Mouse (Mus musculus) heart, postnatal 0 days (tissue): ENCODE data around the gene Pou2f2. TPM values are rescaled to one million over a fixed set of nuclear protein-coding genes. Genes with fewer than 3 reads are reported as not detected.

Experiments used
- ATAC-seq: fragments of 200-750 bp; cut with Nextera tagmentation; 2 replicates; pipeline ENCODE4 v1.8.0; 2017; ENCODE audit warnings: low read depth, moderate number of reproducible peaks, moderate library complexity; ENCODE audit not compliant: insufficient read depth
- DNase-seq: peaks from one replicate; pipeline ENCODE4 v3.0.0-alpha.2; 2016; ENCODE audit warnings: low spot score
- H3K27ac ChIP-seq: fragments of 300-500 bp; sonication (generic); 2 replicates; pipeline ENCODE4 v1.5.1; 2014; ENCODE audit warnings: low read depth, mild to moderate bottlenecking
- H3K27me3 ChIP-seq: fragments of 300-500 bp; sonication (generic); 2 replicates; pipeline ENCODE4 v1.6.1; 2014; ENCODE audit warnings: low read length, mixed read lengths; ENCODE audit not compliant: control insufficient read depth, insufficient read depth
- H3K36me3 ChIP-seq: fragments of 300-500 bp; sonication (generic); replicated peaks from 2 replicates; pipeline ENCODE4 v1.6.1; 2014; ENCODE audit warnings: low read length, mixed read lengths; ENCODE audit not compliant: control insufficient read depth, insufficient read depth
- H3K4me1 ChIP-seq: fragments of 300-500 bp; sonication (generic); 2 replicates; pipeline ENCODE4 v1.6.1; 2014; ENCODE audit warnings: antibody characterized with exemption; ENCODE audit not compliant: control insufficient read depth, insufficient read depth
- H3K4me2 ChIP-seq: fragments of 300-500 bp; sonication (generic); 2 replicates; pipeline ENCODE4 v1.6.1; 2014; ENCODE audit warnings: low read depth, mild to moderate bottlenecking, low read length, moderate library complexity
- H3K4me3 ChIP-seq: fragments of 300-500 bp; sonication (generic); 2 replicates; pipeline ENCODE4 v1.5.1; 2014; ENCODE audit warnings: low read depth, low read length
- H3K9ac ChIP-seq: fragments of 300-500 bp; sonication (generic); replicated peaks from 2 replicates; pipeline ENCODE4 v1.6.1; 2014; ENCODE audit warnings: low read depth, low read length, mixed read lengths
- H3K9me3 ChIP-seq: fragments of 300-500 bp; sonication (generic); replicated peaks from 2 replicates; pipeline ENCODE4 v1.6.1; 2016; ENCODE audit warnings: low read length; ENCODE audit not compliant: control insufficient read depth
- CTCF ChIP-seq: IDR thresholded peaks from 2 replicates; pipeline ENCODE4 v1.5.1; 2016; ENCODE audit warnings: antibody characterized with exemption, control low read depth, low read depth
- EP300 ChIP-seq: IDR thresholded peaks from 2 replicates; pipeline ENCODE4 v1.6.1; 2016; ENCODE audit warnings: antibody characterized with exemption, low read depth
- WGBS: fragments of 180-500 bp; shearing (Covaris S2); extraction: QIAGEN DNeasy Blood & Tissue Kit; methylation state at CpG from one replicate; pipeline ENCODE4 v1.1.7; 2014; 5-methylcytosine and 5-hydroxymethylcytosine counted together
- polyA plus RNA-seq: library from polyadenylated mRNA; unstranded; fragments of >200 nt; fragmentation: Nextera tagmentation; extraction: Ambion mirVana; gene quantifications from 2 replicates; pipeline ENCODE4 v1.2.1, GENCODE M21; 2015
- total RNA-seq: library from RNA; depleted of rRNA; stranded (reverse); fragments of >200 nt; gene quantifications from 2 replicates; pipeline ENCODE4 v1.2.3, GENCODE M21; 2014; ENCODE audit warnings: low replicate concordance; rRNA removed

Pou2f2 gene
- total RNA-seq = under 0.01 and 0.15 TPM in 2 replicates
- polyA plus RNA-seq = 0.25 and 0.26 TPM in 2 replicates

- H3K9ac ChIP-seq = no peak within 1 kb of the TSS
Measured at GRCm38 (mm10) chr7:25179606-25180161, at the start of gene Pou2f2. TSS of gene Pou2f2 (minus strand) at chr7:25179726.

GRCm38 (mm10) chr7:25227523-25228300 lies 48.2 kb upstream of the Pou2f2 start:
- Histone ChIP-seq H3K9ac (no peak overlapping the region), H3K4me3 (no peak overlapping the region), H3K9me3 (no peaks in the 10 kb centered on the region), H3K27me3 (no peaks in the 10 kb centered on the region), H3K27ac (no peak overlapping the region), H3K4me1 (no peaks in the 10 kb centered on the region), H3K4me2 (no peak overlapping the region), H3K36me3 (peaks cover 87% of the 10 kb centered on the region)
- ATAC-seq (no peak), DNase-seq (no peak)
- TF ChIP-seq EP300 (no peak), CTCF (no peak)
- 85% methylated on average over 1 of the region's 1 CpGs for WGBS

More at GRCm38 (mm10) chr7:25179606-25180161, at the start of gene Pou2f2:
- H3K27ac ChIP-seq = no peak within 1 kb of the TSS
- peak within 1 kb of the TSS; percentile 91 for H3K4me2 ChIP-seq
- peaks cover 10% of the 10 kb centered on the region; the same call in 1 of the 2 replicates for H3K4me1 ChIP-seq
- under 1% methylated on average over 43 of the region's 56 CpGs for WGBS
- H3K27me3 ChIP-seq = peaks cover 98% of the 10 kb centered on the region
- H3K36me3 ChIP-seq = no peaks in the 10 kb centered on the region
- DNase-seq (peak; percentile 35), ATAC-seq (peak; percentile 80)
- no peaks in the 10 kb centered on the region for H3K9me3 ChIP-seq
- peak within 1 kb of the TSS; percentile 51 for H3K4me3 ChIP-seq
- TF ChIP-seq CTCF (peak; percentile 30), EP300 (no peak)

- Histone ChIP-seq H3K27ac (no peak overlapping the region), H3K4me1 (peaks cover 20% of the 10 kb centered on the region), H3K36me3 (peaks cover 35% of the 10 kb centered on the region), H3K27me3 (no peaks in the 10 kb centered on the region), H3K9ac (peak overlapping the region; percentile 74; the same call in 1 of the 2 replicates), H3K9me3 (no peaks in the 10 kb centered on the region), H3K4me2 (peak overlapping the region; percentile 94), H3K4me3 (peak overlapping the region; percentile 85)
- DNase-seq (no peak), ATAC-seq (no peak)
- WGBS = 78% methylated on average over 10 of the region's 10 CpGs
- TF ChIP-seq CTCF (no peak), EP300 (no peak)
Measured at GRCm38 (mm10) chr7:25222275-25222967, 42.9 kb upstream of the Pou2f2 start.

GRCm38 (mm10) chr7:25221102-25221883 lies 41.8 kb upstream of the Pou2f2 start, which contains the start of gene Zfp526:
TSS of gene Zfp526 (plus strand) at chr7:25221425.
- H3K9me3 ChIP-seq = no peaks in the 10 kb centered on the region
- peaks cover 20% of the 10 kb centered on the region for H3K4me1 ChIP-seq
- DNase-seq (peak; percentile 96), ATAC-seq (peak; percentile 92)
- H3K27ac ChIP-seq = peak within 1 kb of the TSS; percentile 92
- under 1% methylated on average over 45 of the region's 45 CpGs for WGBS
- peak within 1 kb of the TSS; percentile 85 for H3K4me3 ChIP-seq
- peaks cover 27% of the 10 kb centered on the region for H3K36me3 ChIP-seq
- H3K9ac ChIP-seq = peak within 1 kb of the TSS; percentile 74
- H3K27me3 ChIP-seq = no peaks in the 10 kb centered on the region
- peak within 1 kb of the TSS; percentile 94 for H3K4me2 ChIP-seq
- TF ChIP-seq EP300 = peak; percentile 40; the same call in 1 of the 2 replicates
- TF ChIP-seq CTCF = peak; percentile 13; the same call in 1 of the 2 replicates
